Mouse (Mus musculus) right cerebral cortex, postnatal 14 days (tissue): ENCODE measurements around the gene Olfr323.

Source experiments
- DNase-seq: peaks from one replicate; pipeline ENCODE4 v3.0.0; 2022

The Olfr323 gene

DNA sequence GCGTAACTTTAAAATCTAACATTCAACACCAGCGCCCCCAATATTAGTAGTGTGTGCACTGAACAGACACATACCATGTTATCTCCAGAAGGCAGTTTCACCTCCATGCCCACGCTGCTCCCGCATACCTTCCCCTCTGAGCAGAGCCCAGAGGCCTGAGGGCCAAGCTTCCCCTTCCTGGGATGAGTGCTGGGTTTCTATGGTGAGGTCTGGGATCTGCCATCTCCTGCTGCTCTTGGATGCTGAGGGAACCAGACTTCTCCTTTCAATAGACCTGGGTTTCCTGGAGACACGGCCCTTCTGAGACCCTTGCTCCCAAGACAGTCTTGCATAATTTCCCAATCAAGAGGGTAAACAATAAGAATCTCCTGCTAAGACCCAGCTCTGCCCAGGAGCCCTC lies at the start of gene Olfr323:
TSS of gene Olfr323 (minus strand) at position 101 of the 400 bp plus-strand sequence.
- no peak for DNase-seq

DNA sequence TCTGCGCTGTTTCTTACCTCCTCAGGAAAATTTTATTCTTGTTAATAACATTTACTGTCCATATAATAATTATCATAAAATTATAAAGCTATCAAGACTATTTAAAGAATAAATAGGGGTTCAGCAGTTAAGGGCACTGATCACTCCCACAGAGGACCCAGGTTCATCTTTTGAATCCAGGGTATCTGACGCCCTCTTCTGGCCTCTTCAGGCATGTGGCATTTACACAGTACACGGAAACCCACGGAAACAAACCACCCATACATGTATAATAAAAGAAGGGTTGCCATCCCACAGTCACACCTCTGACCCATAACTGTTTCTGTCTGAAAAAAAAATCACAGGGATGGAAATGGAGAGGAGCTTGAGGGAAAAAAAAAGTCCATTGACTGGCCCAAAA lies 41.5 kb upstream of the Olfr323 start:
- DNase-seq = no peak

DNA sequence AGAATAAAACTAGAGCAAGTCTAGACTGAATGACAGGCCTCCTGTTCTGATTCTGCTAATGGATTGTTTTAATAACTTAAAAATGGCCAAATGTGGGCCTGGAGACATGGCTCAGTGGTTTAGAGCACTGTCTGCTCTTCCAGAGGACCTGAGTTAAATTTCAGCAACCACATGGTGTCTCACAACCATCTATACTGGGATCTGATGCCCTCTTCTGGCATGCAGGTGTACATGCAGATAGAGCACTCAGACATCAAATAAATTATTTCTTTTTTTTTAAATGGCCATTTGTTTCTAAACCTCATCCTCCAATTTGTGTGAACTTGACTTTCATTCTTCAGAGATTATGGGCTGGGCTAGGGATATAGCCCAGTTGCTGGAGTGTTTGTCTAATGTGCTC lies 39.0 kb upstream of the Olfr323 start:
- DNase-seq = no peak

DNA sequence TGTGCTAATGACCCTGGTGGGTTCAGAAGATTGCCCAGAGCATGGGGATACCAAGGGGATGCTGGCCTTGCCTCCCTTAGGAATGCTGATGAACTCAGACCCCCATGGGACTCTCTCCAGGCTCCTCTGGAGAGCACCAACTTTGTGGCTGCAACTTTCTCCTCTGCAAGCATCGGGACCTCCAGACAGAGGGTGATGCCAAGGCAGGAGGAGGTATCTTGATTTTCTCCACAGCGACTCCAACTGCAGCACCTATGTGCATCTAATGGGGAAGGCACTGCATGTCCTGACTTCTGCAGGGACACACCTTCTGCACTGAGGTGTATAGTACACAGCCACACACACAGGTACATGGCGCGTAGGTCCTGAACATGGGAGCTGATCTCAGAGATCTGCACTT lies 28.3 kb upstream of the Olfr323 start, which contains the start of gene Olfr322:
TSS of gene Olfr322 (plus strand) at position 187 of the 400 bp plus-strand sequence.
- no peak for DNase-seq

DNA sequence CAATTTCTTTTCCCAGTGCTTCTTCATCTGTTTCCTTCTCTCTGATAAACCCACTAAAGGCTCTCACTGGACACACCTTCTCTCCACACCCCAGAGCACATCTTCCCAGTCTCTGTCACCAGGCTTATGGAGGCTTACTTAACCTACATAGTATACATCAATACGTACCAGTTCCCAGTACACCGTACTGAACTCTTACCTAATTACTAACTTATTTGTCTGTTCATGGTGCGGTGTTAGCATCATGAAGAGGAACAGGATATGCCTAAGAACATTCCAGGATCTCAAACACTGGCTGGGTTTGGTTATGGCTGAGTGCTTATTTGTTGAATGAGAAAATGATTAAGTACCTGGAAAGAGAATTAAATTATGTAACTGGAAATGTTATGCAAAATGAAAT lies 24.9 kb upstream of the Olfr323 start:
- DNase-seq = no peak

DNA sequence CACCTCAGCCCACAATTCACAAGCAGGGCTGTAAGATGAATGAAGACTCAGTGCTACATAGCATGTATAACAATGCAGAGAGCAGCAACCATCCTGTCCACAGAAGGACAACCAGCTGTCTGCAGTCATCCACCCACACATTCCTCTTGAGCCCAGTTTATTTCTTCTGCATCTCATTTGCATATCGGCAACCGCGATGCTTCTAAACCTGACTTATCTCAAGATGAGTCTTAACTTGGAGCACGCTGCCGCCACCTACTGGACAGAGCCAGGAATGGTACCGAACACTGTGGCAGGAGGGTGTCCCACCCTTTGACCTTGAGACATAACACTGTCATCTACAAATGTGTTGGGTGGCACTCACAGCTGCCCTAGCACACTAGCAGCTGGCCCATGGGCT lies 13.0 kb upstream of the Olfr323 start:
- peak; percentile 23 for DNase-seq

DNA sequence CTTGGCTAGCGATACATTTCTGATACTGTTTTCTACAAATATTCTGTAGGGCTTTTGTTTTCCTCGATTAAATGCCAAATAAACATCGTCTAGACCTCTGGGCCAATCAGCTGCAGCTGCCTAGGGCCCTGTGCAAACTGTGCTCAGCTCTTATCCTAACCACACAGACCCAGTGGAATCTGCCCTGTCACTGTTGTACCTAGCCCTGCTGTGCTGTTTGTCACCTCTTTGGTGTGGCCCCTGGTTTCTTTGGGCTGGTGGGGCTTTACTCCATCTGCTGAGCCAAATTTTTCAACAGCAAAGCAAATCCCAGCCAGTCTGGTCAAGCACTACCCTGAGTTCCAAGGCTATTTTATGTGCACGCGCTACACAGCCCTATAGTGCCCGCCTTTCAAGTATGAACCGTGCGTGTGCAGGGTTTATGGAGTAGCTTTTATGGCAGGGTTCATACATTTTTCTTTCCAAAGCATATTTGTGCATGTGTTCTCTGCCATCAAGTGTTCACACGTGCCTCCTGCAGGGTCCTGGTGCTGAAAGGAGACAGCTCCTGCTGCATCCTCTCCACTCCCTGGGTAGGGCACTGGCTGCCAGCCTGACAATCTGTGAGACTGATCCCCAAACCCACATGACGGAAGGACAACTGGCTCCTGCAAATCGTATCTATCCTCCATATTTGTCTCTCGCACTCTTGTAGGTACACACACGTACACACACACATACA lies 11.5 kb upstream of the Olfr323 start:
- no peak for DNase-seq

DNA sequence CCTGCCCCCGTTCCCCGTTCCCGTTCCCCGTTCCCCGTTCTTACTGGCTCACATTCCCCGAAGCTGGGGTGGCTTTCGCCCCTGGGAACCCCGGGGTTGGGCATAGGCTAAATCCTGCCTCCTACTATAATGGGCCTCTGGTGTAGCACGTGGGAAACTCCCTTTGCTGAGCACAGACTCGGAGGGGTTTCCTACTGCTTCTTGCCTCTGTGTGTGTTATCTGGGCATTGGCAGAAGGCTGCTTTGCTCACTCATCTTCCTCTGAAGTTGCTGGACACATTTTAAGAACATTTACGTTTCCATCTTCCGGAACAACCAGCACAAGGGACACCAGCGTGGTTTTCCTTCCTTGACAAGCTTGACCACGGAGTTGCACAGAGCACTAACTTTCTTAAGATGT lies 10.8 kb upstream of the Olfr323 start:
- no peak for DNase-seq

DNA sequence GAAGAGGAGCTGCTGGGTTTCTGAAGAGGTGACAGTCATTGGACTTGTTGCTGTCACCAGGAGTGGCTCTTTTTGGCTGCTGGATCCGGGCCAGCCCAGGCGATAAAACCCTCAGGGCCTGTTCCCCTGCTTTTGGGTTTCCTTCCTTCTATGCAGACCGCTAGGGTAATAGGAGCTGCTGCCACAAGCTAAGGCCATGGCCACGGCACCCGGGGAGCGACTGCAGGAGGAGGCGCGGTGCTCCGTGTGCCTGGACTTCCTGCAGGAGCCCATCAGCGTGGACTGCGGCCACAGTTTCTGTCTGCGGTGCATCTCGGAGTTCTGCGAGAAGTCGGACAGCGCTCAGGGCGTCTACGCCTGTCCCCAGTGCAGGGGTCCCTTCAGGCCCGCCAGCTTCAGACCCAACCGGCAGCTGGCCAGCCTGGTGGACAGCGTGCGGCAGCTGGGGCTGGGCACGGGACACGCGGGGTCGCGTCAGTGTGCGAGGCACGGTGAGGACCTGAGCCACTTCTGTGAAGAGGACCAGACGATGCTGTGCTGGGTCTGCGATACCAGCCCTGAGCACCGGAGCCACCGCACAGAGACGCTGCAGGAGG lies 10.1 kb upstream of the Olfr323 start, which contains the start of gene Trim58:
TSS of gene Trim58 (plus strand) at position 194 of the 596 bp plus-strand sequence.
- no peak for DNase-seq

DNA sequence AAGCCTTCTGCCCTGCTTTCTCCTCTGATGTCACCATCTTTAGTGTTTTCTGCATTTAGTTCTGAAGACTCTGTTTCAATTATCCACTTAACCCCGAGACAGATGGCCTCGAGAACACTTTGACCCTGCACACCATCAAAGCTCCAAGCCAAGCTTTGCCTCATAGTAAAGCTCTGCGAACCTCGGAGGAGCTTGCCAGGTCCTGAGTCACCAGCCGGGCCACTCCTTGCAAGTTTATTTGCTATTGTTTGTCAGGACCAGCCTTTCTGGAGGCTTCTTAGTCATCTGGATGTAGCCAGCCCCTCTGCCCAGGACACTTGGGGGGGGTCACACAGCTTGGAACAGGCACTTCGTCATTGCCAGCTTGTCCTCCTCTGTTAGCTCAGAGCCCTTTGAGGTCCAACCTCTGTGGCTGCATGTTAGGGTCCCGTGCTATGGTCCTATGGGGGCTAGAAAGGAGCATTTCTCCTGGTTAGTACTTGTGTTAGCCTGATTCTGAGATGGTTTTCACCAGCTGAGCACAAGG lies 7.9 kb upstream of the Olfr323 start:
- DNase-seq = no peak

DNA sequence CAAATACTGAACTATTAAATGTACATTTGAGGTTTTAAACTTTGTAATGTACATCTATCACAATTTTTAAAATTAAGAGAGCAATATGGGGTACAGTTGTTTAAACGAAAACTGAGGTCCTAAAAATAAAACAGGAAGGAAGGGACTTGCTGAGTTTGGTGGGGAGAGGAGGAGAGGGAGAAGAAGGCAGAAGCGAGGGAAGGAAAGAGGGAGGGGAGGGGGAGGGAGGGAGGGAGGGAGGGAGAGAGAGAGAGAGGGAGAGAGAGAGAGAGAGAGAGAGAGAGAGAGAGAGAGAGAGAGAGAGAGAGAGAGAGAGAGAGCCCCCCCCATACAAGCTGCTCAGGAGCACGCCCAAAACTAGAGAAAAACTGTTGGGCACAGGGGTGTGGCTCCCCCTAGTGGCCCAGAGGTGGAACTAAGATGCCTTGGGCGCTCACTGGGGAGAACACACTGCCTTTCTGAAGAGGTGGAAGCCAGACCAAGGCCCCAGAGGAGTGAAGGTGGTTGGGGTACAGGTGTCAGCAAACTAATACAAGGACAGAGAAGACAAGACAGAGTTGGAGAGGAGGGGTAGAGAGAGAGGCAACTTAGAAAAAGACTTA lies 6.2 kb upstream of the Olfr323 start:
- DNase-seq = peak; percentile 36

DNA sequence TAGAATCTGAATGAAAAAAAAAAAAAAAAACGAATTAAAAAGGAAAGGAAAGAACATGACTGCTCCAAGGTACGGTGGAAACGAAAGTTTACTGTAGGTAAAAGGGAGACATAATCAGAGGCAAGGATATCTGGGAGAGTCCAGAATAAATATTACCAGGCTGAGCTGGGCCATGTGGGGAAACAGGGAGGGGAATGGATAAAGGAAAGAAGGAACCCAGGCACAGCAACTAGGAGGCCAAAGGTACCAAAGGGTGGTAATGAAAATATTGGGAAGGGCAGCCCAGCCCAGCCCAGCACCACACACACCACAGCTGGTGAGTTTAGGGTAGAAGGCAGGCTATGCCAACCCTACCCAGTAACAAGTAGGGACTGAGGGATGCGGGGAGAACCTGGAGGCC lies 4.6 kb upstream of the Olfr323 start:
- DNase-seq = no peak

DNA sequence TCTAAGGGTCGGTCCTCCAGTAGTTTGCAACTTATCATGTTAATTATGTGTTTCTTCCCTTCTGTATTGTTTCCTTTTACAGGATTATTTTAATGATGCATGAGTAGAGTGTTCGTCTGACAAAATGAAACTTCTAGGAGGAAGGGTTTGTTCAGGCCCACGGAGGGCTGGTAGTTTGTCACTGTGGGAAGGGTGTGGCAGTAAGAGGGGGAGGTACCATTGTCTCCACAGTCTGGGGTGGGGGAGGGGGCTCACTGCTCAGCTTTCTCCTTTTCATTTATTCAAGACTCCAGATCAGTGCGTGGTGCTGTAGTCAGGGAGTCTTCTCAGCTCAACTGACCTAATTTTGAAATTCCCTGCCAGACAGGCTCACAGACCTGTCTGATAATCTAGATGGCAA lies 4.2 kb downstream of the Olfr323 start:
- no peak for DNase-seq

DNA sequence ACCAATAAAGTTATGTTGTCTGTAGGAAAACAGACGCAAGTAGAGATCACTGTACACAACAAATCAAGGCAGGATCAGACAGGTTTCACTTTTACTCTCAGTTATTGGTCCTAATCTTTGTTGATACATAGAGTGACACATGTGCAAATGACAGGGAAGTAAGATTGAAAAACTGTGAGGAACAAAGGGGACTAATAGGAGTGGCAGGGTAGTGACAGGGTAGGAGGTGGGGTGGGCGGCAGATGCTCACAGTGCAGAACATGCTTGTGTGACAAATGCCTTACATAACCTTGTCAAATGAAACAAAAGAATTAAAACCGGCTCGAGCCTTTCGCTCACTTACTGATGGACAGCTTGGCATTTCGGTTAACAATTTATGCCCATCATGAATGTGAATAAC lies 11.5 kb downstream of the Olfr323 start:
- no peak for DNase-seq

DNA sequence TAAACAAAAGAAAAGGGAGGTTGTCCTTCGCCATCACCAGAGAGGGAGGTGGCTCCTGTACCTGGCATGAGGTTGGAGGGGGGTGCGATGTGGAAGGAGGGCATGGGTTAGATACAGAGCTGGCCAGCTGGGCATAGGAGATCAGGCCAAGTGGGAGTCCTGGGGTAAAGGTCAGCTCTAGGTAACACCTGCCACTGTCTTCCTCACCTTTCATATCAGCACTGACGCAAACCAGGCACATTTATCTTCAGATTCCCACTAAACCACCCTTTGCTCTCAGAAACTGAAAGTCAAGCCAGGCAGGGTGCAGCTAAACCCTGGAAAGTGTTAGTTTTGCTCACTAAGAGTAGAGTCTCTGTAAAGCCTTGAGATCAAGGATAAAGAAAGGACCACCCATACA lies 11.9 kb downstream of the Olfr323 start:
- no peak for DNase-seq

DNA sequence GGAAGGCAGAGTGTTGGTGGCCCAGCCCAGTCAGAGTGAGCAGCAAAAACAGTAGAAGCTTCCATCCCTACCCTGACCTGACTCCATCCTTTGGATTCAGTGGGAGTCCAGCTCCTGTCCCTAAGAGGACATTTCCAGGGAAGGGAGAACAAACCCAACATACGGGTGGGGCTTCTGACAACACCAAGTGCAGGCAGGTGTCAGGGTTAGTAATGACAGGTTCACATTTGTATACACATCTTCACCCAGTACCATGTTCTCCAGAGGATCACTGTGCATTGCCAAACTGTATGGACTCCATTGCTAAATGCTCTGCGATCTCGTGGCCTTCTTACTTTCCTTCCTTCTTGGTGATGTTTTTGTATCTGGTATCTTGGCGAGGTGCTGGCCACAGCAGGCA lies 14.3 kb downstream of the Olfr323 start, which contains the start of gene 2210407C18Rik:
TSS of gene 2210407C18Rik (minus strand) at position 101 of the 400 bp plus-strand sequence.
- no peak for DNase-seq

DNA sequence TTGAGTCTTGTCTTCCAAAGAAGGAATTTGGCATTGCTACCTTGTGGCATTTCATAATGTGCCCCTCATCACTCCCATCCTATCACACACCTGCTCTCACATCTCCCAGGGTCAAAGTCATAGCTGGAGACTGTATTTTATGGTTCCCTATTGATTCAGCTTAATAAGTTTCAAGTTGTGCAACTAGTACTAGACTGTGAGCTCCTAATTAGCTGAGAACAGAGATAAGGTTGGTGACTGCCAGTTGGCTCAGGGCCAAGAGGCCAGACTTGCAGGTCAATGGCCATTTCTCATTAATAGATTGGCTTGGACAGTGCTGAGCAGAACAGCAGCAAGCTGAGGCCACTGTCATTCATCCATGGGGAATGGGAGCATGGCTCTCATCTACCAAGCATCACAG lies 15.8 kb downstream of the Olfr323 start:
- no peak for DNase-seq

DNA sequence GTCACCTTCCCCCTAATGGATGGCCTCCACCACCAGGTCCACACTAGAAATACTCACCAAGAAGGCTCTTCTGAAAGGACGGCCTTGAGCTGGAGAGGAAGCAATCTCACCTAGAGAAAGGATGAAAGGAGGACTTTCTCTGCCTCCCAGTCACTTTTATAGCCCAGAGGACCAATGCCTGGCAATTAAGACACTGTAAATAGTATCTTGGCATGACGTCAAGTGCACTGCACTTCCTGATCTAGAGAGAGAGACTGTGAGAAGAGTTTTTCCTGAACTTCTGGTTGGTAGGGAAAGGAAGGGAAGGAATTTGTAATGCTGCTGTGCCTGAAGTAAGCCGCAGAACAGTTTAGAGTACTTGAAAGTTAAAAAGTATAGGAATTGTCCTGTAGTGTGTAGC lies 16.9 kb downstream of the Olfr323 start:
- DNase-seq = no peak

DNA sequence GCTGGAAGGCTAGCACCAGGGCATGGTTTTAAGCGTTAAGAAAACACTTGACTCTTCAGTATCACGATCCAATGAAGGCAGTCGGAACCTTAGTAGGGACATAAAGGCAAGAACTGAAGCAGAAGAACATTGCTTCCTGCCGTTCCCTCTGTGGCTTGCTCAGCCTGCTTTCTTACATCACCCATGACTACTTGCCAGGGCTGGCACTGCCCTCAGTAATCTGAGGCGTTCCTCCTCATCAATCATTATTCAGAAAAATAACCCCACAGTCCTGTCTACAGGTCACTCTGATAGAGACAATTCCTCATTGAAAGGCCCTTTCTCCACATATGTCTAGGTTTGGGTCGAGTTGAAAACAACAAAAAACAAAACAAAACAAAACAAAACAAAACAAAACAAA lies 23.3 kb downstream of the Olfr323 start:
- DNase-seq = no peak

DNA sequence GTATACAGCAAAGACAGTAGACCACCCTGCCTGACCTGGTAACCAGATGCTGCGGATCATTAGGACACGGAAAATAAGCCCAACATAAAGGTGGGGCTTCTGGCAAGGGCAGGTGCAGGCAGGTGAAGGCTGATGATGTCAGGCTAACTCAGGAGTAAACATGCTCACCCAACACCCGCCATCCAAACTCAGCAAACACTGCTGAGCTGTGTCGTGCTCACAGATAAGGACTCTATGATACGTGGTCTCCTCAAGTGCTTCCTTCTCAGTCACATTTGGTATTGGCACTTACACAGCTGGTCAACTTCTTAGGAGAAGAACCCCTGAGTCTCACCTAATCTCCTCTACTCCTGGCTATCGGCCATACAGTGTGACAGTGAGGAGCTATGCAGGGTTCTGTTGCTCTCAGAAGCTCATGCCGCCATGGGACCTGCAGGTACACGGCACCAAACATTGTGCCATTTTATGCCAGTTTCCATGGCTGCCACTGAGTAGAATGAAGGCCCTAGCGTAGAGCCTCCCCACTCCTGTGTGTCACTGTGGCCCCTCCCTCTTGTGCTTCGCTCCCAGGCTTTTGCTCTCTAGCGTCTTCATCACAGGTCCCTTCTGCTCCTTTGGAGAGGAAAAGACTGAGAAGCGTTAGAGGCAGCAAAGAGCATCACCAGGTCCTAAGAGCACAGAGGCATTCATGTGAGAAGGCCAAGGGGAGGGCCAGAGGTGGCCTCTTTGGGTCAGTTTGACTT lies 24.0 kb downstream of the Olfr323 start:
- no peak for DNase-seq

DNA sequence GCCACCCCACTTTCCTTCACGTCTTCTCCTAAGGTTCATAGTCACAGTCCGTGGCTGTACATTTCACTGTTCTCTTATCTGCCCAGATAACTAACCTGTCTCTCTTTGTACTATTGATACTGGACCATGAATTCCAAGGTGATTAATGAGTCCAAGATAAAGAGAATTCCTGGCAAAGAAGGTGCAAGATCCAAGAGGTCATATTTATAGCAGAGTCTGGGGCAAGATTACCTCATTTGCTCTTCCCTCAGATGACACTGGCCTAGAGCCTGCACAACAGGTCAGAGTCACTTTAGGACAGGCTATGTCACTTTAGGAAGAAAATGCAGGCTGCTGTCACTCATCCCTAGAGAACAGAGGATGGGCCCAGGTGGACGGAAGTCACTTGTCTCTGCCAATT lies 25.1 kb downstream of the Olfr323 start:
- no peak for DNase-seq

DNA sequence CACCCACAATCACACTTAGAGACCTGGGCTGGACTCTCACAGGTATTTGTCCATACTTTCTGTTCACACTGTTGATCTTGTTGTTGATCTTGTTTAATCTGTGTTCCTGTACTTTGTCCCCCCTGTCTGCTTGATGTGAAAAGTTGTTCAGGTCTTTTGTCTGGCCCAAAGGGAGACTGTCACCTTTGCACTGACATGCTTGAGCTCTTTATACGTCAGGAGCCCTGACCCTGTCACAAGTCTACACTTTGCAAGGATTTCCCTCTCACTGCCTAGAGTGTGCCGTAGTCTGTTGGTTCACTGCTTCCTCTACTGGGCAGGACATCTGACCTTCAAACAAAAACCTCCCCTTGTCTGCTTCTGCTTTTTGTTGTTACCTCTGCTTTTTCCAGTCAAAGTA lies 25.6 kb downstream of the Olfr323 start:
- DNase-seq = no peak
